ENCODE assay signal across 27 mouse cellular contexts in the genomic region with DNA sequence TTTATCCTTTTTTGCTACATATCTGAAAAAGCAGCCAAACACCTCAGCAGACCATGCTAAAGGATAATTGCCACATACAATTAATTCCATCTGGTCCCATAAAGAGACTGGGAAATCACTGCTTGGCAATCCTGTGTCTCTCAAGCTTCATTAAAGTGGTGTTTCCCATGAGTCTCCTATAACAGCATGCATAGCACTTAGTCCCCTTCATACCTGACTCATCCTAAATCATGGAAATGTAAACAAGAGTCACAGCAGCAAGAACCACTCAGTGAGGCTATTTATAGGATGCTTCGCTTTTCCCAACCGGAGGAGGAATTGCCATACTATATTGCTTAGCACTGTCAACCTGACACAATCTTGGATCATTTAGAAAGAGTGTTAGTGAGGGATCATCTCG.
"Had no signal": no experiment of that assay in that cellular context is flagged by ENCODE, and none has a peak within 500 bp of the region (broad histone marks: within the 10 kb centered on the region; RNA-seq: fewer than 3 reads in every experiment).

No protein-coding gene starts in this region.

- H3K4me2 ChIP-seq: heart, embryonic 12.5 days; hindbrain, embryonic 12.5 days; hindbrain, embryonic 14.5 days; intestine, embryonic 15.5 days; kidney, embryonic 15.5 days; limb, embryonic 13.5 days; limb, embryonic 15.5 days; liver, embryonic 12.5 days had no signal

- H3K27me3 ChIP-seq: heart, embryonic 12.5 days; hindbrain, embryonic 12.5 days; intestine, embryonic 15.5 days; kidney, embryonic 15.5 days; limb, embryonic 13.5 days; limb, embryonic 15.5 days; liver, embryonic 12.5 days had no signal

- H3K27ac ChIP-seq: gastrocnemius, adult 2 months; heart, embryonic 10.5 days; hindbrain, embryonic 10.5 days; hindbrain, embryonic 12.5 days; hindbrain, embryonic 14.5 days; intestine, embryonic 15.5 days; kidney, embryonic 15.5 days; kidney, postnatal 0 days; limb, embryonic 13.5 days; limb, embryonic 15.5 days; liver, embryonic 12.5 days had no signal

- ATAC-seq: hindbrain, embryonic 16.5 days; inflammation-experienced regulatory T-cells, adult 6 months; intestine, embryonic 15.5 days; intestine, postnatal 0 days; liver, embryonic 12.5 days had no signal

- H3K9ac ChIP-seq: heart, embryonic 12.5 days; hindbrain, embryonic 12.5 days; hindbrain, embryonic 14.5 days; intestine, embryonic 15.5 days; kidney, embryonic 15.5 days; limb, embryonic 13.5 days; limb, embryonic 15.5 days; liver, embryonic 12.5 days had no signal

- H3K4me1 ChIP-seq: heart, embryonic 10.5 days; heart, embryonic 12.5 days; hindbrain, embryonic 10.5 days; hindbrain, embryonic 12.5 days; intestine, embryonic 15.5 days; kidney, embryonic 15.5 days; limb, embryonic 13.5 days; limb, embryonic 15.5 days; liver, embryonic 12.5 days had no signal

- H3K36me3 ChIP-seq: heart, embryonic 10.5 days; heart, embryonic 12.5 days; hindbrain, embryonic 10.5 days; hindbrain, embryonic 12.5 days; intestine, embryonic 15.5 days; kidney, embryonic 15.5 days; limb, embryonic 13.5 days; limb, embryonic 15.5 days; liver, embryonic 12.5 days had no signal

- H3K4me3 ChIP-seq: gastrocnemius, adult 2 months; heart, embryonic 10.5 days; heart, embryonic 12.5 days; hindbrain, embryonic 10.5 days; hindbrain, embryonic 12.5 days; intestine, embryonic 15.5 days; kidney, embryonic 15.5 days; limb, embryonic 13.5 days; limb, embryonic 15.5 days; liver, embryonic 12.5 days had no signal

- DNase-seq: gastrocnemius, adult 2 months; gastrocnemius, postnatal 10 days; gastrocnemius, postnatal 25 days; heart, adult 18-20 months; heart, postnatal 10 days; heart, postnatal 4 days; kidney, adult 2 months; kidney, adult 9 months; kidney, postnatal 14 days; kidney, postnatal 36 days; layer of hippocampus, adult 9-11 months; layer of hippocampus, postnatal 36 days; left cerebral cortex, postnatal 4 days had no signal

- H3K9me3 ChIP-seq: heart, embryonic 10.5 days; heart, embryonic 12.5 days; hindbrain, embryonic 10.5 days; hindbrain, embryonic 12.5 days; intestine, embryonic 15.5 days; kidney, embryonic 15.5 days; limb, embryonic 13.5 days; limb, embryonic 15.5 days; liver, embryonic 12.5 days had no signal
